Mouse (Mus musculus) embryonic fibroblast, embryonic 13.5 days (primary cell): ENCODE results near the gene Gak. TPM values are rescaled to one million over a fixed set of nuclear protein-coding genes. Genes with fewer than 3 reads are reported as not detected.
"Not testable (repeated sequence)": the region's sequence is repeated elsewhere in the genome, so short reads cannot be mapped to it uniquely, and the experiment has no call there.

Experiments
- H3K27ac ChIP-seq: 2 replicates; pipeline ENCODE4 v1.5.1; 2012; ENCODE audit warnings: low read length, control low read depth, inconsistent platforms; ENCODE audit not compliant: insufficient read depth
- H3K4me1 ChIP-seq: 2 replicates; pipeline ENCODE4 v1.6.1; 2011; ENCODE audit warnings: low read length; ENCODE audit not compliant: control insufficient read depth, insufficient read depth
- H3K4me3 ChIP-seq: 2 replicates; pipeline ENCODE4 v1.5.1; 2011; ENCODE audit warnings: mild to moderate bottlenecking, control low read depth, low read length; ENCODE audit not compliant: insufficient read depth
- CTCF ChIP-seq: IDR thresholded peaks from 2 replicates; pipeline ENCODE4 v1.5.1; 2011; ENCODE audit warnings: mild to moderate bottlenecking, control low read depth, low read length, moderate library complexity, borderline replicate concordance; ENCODE audit not compliant: insufficient read depth
- POLR2A ChIP-seq: IDR thresholded peaks from 2 replicates; pipeline ENCODE4 v1.6.1; 2011; ENCODE audit warnings: low read depth, mild to moderate bottlenecking, control low read depth, low read length, moderate library complexity
- polyA plus RNA-seq: library from polyadenylated mRNA; stranded (reverse); fragments of >200 nt; gene quantifications from 2 replicates; pipeline ENCODE4 v1.2.4, GENCODE M21; 2011; ENCODE audit warnings: low read depth; ENCODE audit not compliant: missing spikeins, insufficient read length

Gene Gak
- polyA plus RNA-seq, 1 experiment: 74.7 TPM

GRCm38 (mm10) chr5:108647820-108648465 lies 18.4 kb upstream of the Gak start:
- Histone ChIP-seq H3K4me3 (no peak overlapping the region), H3K27ac (no peak overlapping the region), H3K4me1 (no peaks in the 10 kb centered on the region)
- TF ChIP-seq CTCF (no peak), POLR2A (no peak)

DNA sequence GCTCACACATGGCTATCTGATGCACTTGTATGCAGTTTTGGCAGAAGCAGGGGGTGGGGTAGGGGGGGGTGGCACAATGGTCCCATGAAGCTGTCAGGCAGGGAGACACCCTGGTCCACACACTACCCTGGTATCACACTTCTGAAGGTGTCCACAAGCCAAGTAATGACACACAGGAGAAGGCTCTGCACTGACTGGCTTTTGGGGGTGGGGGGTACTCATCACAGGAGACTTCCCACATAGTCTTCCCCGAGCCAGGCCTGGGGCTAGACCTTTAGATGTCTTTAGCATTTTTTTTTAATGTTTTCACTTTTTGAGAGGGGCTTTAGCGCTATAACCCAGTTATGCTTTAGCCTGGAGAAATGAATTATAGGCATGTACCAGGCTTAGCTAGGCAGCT lies 17.8 kb upstream of the Gak start:
- TF ChIP-seq CTCF (no peak), POLR2A (no peak)
- Histone ChIP-seq H3K4me3 (no peak overlapping the region), H3K27ac (no peak overlapping the region), H3K4me1 (no peaks in the 10 kb centered on the region)

DNA sequence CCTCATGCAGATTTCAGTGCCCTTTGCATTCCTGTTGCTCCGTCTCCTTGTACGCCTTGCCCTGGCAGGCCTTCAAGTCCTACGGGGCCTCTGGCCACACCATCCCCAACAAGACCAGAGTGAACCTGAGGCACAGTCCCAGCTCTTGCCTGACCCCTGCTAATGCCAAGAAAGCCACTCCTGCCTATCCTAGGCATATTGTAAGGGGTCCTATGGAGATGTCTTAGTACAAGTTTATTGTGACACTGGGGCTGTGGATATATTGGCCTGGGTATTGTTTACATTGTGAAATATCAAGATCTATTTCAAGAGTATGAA lies 16.7 kb upstream of the Gak start:
- Histone ChIP-seq H3K4me1 (no peaks in the 10 kb centered on the region), H3K27ac (no peak overlapping the region), H3K4me3 (no peak overlapping the region)
- TF ChIP-seq CTCF: no peak
- no peak for TF ChIP-seq POLR2A

- no peak for TF ChIP-seq CTCF
- TF ChIP-seq POLR2A: no peak
- no peaks in the 10 kb centered on the region for H3K4me1 ChIP-seq
- H3K4me3 ChIP-seq: no peak overlapping the region
- no peak overlapping the region for H3K27ac ChIP-seq
Measured at GRCm38 (mm10) chr5:108645651-108646342, 16.2 kb upstream of the Gak start.

DNA sequence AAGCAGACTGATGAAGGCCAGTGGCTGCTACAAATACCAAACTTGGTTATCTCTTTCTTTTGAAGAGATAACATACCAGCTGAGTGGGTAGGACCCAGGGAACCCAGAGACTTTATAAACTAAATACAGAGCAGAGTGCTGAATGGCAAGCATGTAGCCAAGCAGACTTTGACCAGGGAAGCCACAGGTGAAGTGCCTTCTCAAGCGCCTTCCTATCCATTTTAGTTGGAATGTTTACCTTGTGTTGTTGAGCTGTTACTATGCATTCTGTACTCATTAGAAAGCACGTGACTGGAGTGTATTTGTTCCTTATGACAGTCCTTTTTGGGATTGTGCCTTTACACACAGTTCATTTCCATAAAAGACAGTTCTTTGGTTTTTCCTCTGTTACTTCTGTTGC lies 14.1 kb upstream of the Gak start:
- Histone ChIP-seq H3K4me1 (no peaks in the 10 kb centered on the region), H3K27ac (no peak overlapping the region), H3K4me3 (no peak overlapping the region)
- TF ChIP-seq POLR2A (no peak), CTCF (no peak)

GRCm38 (mm10) chr5:108636172-108636571 lies 6.6 kb upstream of the Gak start:
- Histone ChIP-seq H3K4me1 (no peaks in the 10 kb centered on the region), H3K27ac (no peak overlapping the region), H3K4me3 (no peak overlapping the region)
- no peak for TF ChIP-seq CTCF
- no peak for TF ChIP-seq POLR2A

DNA sequence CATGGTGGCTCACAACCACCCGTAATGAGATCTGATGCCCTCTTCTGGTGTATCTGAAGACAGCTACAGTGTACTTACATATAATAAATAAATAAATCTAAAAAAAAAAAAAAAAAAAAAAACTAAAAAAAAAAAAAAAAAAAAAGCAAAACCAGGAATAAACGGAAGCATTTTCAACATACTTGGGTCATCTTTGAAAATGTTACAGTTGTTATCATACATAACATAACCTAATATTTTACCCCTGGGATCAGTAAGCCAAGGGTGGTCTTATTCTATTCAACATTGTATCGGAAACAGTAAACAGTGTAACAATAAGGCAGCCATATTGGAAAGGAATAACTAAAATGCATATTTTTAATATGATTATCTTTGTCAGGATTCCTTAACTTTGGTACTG lies 4.5 kb upstream of the Gak start:
- H3K4me3 ChIP-seq, H3K4me1 ChIP-seq, H3K27ac ChIP-seq: not testable (repeated sequence)

DNA sequence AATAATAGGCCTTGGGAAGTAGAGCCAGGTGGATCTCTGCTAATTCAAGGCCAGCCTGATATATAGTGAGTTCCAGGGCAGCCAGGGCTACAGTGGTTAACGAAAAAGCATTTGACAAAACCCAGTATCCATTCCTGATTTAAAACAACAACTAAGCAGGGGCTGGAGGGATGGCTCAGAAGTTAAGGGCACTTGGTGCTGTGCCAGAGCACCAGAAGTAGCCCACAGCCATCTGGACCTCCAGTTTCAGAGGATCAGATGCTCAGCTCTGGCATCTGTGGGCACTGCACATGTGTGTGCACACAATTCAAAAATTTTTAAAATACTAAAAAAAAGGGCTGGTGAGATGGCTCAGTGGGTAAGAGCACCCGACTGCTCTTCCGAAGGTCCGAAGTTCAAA lies 4.1 kb upstream of the Gak start:
- TF ChIP-seq CTCF: no peak
- TF ChIP-seq POLR2A: no peak
- Histone ChIP-seq H3K4me3 (no peak overlapping the region), H3K4me1 (no peaks in the 10 kb centered on the region; the same call in 1 of the 2 replicates), H3K27ac (no peak overlapping the region)

DNA sequence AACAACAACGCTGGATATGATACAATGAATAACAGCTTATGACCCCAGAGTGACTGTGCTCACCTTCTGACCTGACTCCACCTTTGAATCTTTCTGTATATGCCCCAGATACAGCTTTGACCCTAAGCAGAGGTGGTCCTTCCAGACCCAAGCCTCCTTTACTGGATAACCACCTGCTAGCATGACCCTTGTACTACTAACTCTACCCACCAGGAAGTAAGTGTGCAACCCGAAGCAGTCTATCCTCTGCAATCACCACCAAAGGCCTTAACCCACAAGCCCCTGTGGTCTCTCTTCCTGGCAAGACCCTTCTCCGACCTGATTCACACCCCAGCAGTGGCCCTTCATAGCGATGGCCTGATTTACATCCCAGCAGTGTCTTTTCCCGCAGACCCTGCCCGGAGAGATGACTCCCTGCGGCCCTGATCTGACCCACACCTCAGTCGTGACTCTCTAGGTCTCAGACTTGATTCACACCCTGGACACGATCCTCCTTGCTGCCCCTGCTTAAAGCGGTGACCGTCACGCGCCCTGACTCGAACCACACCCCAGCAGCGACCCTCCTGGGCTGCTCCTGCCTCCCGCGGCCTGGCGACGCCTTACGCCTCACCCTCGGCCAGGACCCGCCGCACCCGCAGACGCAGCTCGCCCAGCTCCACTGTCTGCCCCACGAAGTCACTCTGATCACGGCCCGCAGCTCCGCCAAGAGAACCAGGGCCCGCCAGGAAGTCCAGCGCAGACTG lies 493 bp downstream of the Gak start:
- TF ChIP-seq CTCF: no peak
- TF ChIP-seq POLR2A: no peak
- Histone ChIP-seq H3K27ac (no peak overlapping the region; the same call in 1 of the 2 replicates), H3K4me1 (peaks cover 5% of the 10 kb centered on the region), H3K4me3 (peak overlapping the region; percentile 76)

GRCm38 (mm10) chr5:108626050-108626660 lies 3.4 kb downstream of the Gak start:
- no peak overlapping the region for H3K27ac ChIP-seq
- TF ChIP-seq CTCF: no peak
- TF ChIP-seq POLR2A: no peak
- H3K4me3 ChIP-seq: no peak overlapping the region
- H3K4me1 ChIP-seq: peaks cover 5% of the 10 kb centered on the region
